Mouse (Mus musculus) forebrain, embryonic 12.5 days (tissue): ENCODE results near the gene Mfap3. TPM values are rescaled to one million over a fixed set of nuclear protein-coding genes. Genes with fewer than 3 reads are reported as not detected.

ENCODE experiments used
- ATAC-seq: fragments of 200-750 bp; cut with Nextera tagmentation; 2 replicates; pipeline ENCODE4 v1.8.0; 2017; ENCODE audit warnings: moderate TSS enrichment; ENCODE audit not compliant: low FRiP score
- H3K27ac ChIP-seq: fragments of 300-500 bp; sonication (generic); 2 replicates; pipeline ENCODE4 v1.5.1; 2016; ENCODE audit warnings: mild to moderate bottlenecking
- H3K27me3 ChIP-seq: fragments of 300-500 bp; sonication (generic); 2 replicates; pipeline ENCODE4 v1.6.1; 2016; ENCODE audit warnings: mild to moderate bottlenecking
- H3K36me3 ChIP-seq: fragments of 300-500 bp; sonication (generic); replicated peaks from 2 replicates; pipeline ENCODE4 v1.6.1; 2016; ENCODE audit warnings: mild to moderate bottlenecking
- H3K4me1 ChIP-seq: fragments of 300-500 bp; sonication (generic); 2 replicates; pipeline ENCODE4 v1.6.1; 2016
- H3K4me2 ChIP-seq: fragments of 300-500 bp; sonication (generic); 2 replicates; pipeline ENCODE4 v1.6.1; 2016; ENCODE audit warnings: mild to moderate bottlenecking, moderate library complexity
- H3K4me3 ChIP-seq: fragments of 300-500 bp; sonication (generic); replicated peaks from 2 replicates; pipeline ENCODE4 v1.5.1; 2016; ENCODE audit warnings: mild to moderate bottlenecking
- H3K9ac ChIP-seq: fragments of 300-500 bp; sonication (generic); 2 replicates; pipeline ENCODE4 v1.6.1; 2016; ENCODE audit warnings: mild to moderate bottlenecking
- H3K9me3 ChIP-seq: fragments of 300-500 bp; sonication (generic); 2 replicates; pipeline ENCODE4 v1.6.1; 2016
- WGBS: fragments of 180-500 bp; shearing (Covaris S2); methylation state at CpG from one replicate; pipeline ENCODE4 v1.1.7; 2016; 5-methylcytosine and 5-hydroxymethylcytosine counted together
- polyA plus RNA-seq: library from polyadenylated mRNA; unstranded; fragments of >200 nt; fragmentation: Nextera tagmentation; extraction: Ambion mirVana; gene quantifications from 2 replicates; pipeline ENCODE4 v1.2.1, GENCODE M21; 2016

The Mfap3 gene
- polyA plus RNA-seq = 51.6 and 58.1 TPM in 2 replicates

DNA sequence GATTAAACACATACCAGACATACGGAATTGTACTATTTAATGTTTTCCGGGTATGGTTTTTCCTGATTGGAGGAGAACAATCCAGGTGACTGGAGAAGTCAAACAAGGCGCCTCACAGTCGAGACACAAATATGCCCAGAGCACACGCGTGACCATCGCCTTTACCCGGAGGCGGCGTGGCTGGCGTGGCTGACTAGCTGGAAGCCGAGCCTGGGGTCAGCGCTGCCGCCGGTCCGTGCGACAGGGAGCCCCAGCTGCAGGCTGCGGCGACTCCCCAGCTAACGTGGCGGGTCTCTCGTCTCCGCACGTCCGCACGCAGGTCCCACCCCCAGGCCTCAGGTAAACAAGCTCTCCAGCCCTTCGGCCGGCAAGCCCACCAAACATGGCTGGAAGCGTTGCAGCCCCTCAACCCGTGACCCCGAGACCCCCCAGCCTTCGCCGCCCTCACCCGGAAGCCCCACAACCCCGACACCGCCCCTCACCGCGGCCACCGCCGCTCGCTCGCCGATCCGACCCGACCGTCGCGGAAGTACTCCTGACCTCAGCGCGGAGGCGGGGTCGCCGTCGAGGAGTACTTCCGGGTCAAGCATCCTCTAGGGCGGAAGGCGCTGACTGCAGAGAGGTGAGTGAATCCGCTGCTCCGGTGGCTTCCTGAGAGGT lies at the start of gene Mfap3, which contains the start of gene Fam114a2:
Mfap3 (plus strand) TSS at position 574 of the 660 bp plus-strand sequence.
Fam114a2 (minus strand) TSS at position 527 of the 660 bp plus-strand sequence.
- H3K27me3 ChIP-seq = no peaks in the 10 kb centered on the region
- under 1% methylated on average over 59 of the region's 59 CpGs for WGBS
- peak within 1 kb of the TSS; percentile 73 for H3K4me2 ChIP-seq
- peak; percentile 96 for ATAC-seq
- peak within 1 kb of the TSS; percentile 68 for H3K27ac ChIP-seq
- no peaks in the 10 kb centered on the region for H3K9me3 ChIP-seq
- H3K9ac ChIP-seq = peak within 1 kb of the TSS; percentile 80
- H3K36me3 ChIP-seq = 0 out of 2 replicates have a peak, but pooled peaks cover 4% of the 10 kb centered on the region
- H3K4me1 ChIP-seq = peaks cover 14% of the 10 kb centered on the region
- peak within 1 kb of the TSS; percentile 85 for H3K4me3 ChIP-seq

GRCm38 (mm10) chr11:57468706-57469105 lies 49.8 kb upstream of the Mfap3 start:
- no peak overlapping the region for H3K9ac ChIP-seq
- H3K9me3 ChIP-seq = no peaks in the 10 kb centered on the region
- ATAC-seq = no peak
- H3K4me1 ChIP-seq = no peaks in the 10 kb centered on the region
- H3K4me3 ChIP-seq = no peak overlapping the region
- 81% methylated on average over 4 of the region's 4 CpGs for WGBS
- H3K27ac ChIP-seq = no peak overlapping the region
- H3K4me2 ChIP-seq = no peak overlapping the region
- no peaks in the 10 kb centered on the region for H3K36me3 ChIP-seq
- H3K27me3 ChIP-seq = 0 out of 2 replicates have a peak, but pooled peaks cover 5% of the 10 kb centered on the region

- H3K9me3 ChIP-seq = no peaks in the 10 kb centered on the region
- no peak for ATAC-seq
- H3K4me2 ChIP-seq = no peak overlapping the region
- H3K27me3 ChIP-seq = 0 out of 2 replicates have a peak, but pooled peaks cover 5% of the 10 kb centered on the region
- no peak overlapping the region for H3K27ac ChIP-seq
- H3K4me1 ChIP-seq = peaks cover 6% of the 10 kb centered on the region; the same call in 1 of the 2 replicates
- H3K36me3 ChIP-seq = no peaks in the 10 kb centered on the region
- WGBS = 61% methylated on average over 6 of the region's 6 CpGs
- no peak overlapping the region for H3K9ac ChIP-seq
- no peak overlapping the region for H3K4me3 ChIP-seq
These were observed 48.4 kb upstream of the Mfap3 start for GRCm38 (mm10) chr11:57470056-57470455.

DNA sequence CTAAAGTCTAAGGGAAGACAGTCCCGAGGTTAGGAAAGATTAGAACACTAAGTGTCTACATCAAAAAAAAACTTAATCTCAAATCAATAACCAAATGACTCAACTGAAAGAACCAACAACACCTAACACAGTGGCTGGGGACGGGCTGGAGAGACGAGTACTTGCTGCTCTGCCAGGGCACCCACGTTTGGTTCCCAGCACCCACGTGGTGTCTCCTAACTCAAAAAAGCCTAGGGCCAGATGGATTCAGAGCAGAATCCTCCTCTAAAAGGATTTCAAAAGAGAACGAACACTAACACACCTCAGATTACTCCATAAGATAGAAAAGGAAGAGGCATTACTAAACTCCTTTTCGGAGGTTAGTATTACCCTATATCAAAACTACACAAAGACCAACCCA lies 47.5 kb upstream of the Mfap3 start:
- no peak for ATAC-seq
- no peak overlapping the region for H3K27ac ChIP-seq
- no peak overlapping the region for H3K4me2 ChIP-seq
- no peaks in the 10 kb centered on the region for H3K9me3 ChIP-seq
- H3K9ac ChIP-seq = no peak overlapping the region
- H3K4me3 ChIP-seq = no peak overlapping the region
- 84% methylated on average over 7 of the region's 7 CpGs for WGBS
- peaks cover 6% of the 10 kb centered on the region; the same call in 1 of the 2 replicates for H3K4me1 ChIP-seq
- H3K27me3 ChIP-seq = 0 out of 2 replicates have a peak, but pooled peaks cover 5% of the 10 kb centered on the region
- H3K36me3 ChIP-seq = no peaks in the 10 kb centered on the region

GRCm38 (mm10) chr11:57474296-57474941 lies 44.0 kb upstream of the Mfap3 start:
- Histone ChIP-seq H3K27ac (no peak overlapping the region), H3K27me3 (0 out of 2 replicates have a peak, but pooled peaks cover 5% of the 10 kb centered on the region), H3K4me1 (peaks cover 6% of the 10 kb centered on the region; the same call in 1 of the 2 replicates), H3K9ac (no peak overlapping the region), H3K36me3 (peaks cover 9% of the 10 kb centered on the region; the same call in 1 of the 2 replicates), H3K4me2 (no peak overlapping the region), H3K4me3 (no peak overlapping the region), H3K9me3 (0 out of 2 replicates have a peak, but pooled peaks cover 4% of the 10 kb centered on the region)
- no peak for ATAC-seq
- WGBS = 69% methylated on average over 6 of the region's 6 CpGs

DNA sequence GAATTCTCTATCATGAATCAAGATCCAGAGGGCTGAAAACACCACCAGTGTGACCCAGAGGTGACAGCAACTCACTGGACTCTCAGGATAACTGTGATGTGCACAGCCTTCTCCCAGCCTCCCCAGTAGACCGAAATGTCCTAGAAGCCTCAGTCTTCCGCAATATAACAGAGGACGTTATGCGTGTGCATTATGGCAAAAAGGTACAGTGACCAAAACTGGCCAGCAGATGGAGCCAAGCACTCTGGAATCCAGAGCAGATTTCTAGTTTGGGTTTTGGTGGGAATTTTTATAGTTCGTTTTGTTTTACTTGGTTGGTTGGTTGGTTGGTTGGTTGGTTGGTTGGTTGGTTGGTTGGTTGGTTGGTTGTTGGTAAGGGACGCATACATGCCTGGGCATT lies 43.3 kb upstream of the Mfap3 start:
- Histone ChIP-seq H3K4me2 (no peak overlapping the region), H3K27ac (no peak overlapping the region), H3K27me3 (0 out of 2 replicates have a peak, but pooled peaks cover under 1% of the 10 kb centered on the region), H3K4me1 (peaks cover 6% of the 10 kb centered on the region; the same call in 1 of the 2 replicates), H3K4me3 (no peak overlapping the region), H3K36me3 (peaks cover 14% of the 10 kb centered on the region), H3K9me3 (0 out of 2 replicates have a peak, but pooled peaks cover 4% of the 10 kb centered on the region), H3K9ac (no peak overlapping the region)
- ATAC-seq = no peak
- 49% methylated on average over 6 of the region's 6 CpGs for WGBS

DNA sequence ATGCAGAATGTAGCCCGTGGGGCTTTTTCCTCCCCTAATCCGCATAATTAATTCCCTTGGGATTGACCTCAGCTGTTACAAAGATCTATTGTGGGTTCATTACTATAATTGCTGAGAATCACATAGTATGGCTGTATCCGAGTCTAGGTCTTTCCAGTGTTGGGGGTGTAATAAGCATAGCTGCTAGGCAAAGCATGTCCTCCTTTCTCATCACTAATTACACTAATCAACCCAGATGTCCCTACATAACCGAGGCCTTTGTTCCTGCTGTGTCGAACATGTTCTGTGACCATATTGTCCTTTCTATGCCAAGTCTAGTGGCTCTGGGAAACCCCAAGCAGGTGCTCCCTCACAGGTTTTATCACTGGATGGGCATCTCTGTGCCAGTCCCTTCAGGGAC lies 40.4 kb upstream of the Mfap3 start:
- peak; percentile 74 for ATAC-seq
- Histone ChIP-seq H3K9me3 (0 out of 2 replicates have a peak, but pooled peaks cover 4% of the 10 kb centered on the region), H3K9ac (no peak overlapping the region), H3K4me1 (peaks cover 6% of the 10 kb centered on the region; the same call in 1 of the 2 replicates), H3K36me3 (peaks cover 38% of the 10 kb centered on the region), H3K27ac (peak overlapping the region; percentile 46; the same call in 1 of the 2 replicates), H3K4me2 (no peak overlapping the region), H3K4me3 (no peak overlapping the region), H3K27me3 (no peaks in the 10 kb centered on the region)
- WGBS = 61% methylated on average over 5 of the region's 5 CpGs

DNA sequence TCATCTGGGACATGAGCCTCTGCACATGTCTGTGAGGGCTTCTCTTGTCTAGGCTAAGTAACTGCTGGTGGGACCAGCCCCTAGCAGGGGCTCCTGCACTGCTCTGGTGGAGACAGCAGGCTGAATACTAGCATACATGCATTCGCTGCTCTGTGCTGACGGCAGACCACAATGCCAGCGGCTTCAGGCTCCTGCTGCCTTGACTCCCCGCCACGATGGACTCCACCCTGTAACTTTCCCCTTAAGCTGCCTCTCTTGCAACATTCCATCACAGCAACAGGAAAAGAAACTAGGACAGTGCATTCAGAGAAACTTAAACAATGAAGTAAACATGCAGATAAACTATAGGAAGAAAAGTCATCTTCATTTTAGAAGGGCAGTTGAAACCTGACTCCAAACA lies 30.0 kb upstream of the Mfap3 start:
- Histone ChIP-seq H3K36me3 (peaks cover 75% of the 10 kb centered on the region), H3K9me3 (no peaks in the 10 kb centered on the region), H3K27me3 (no peaks in the 10 kb centered on the region), H3K4me1 (no peaks in the 10 kb centered on the region), H3K4me3 (no peak overlapping the region), H3K27ac (no peak overlapping the region), H3K4me2 (no peak overlapping the region), H3K9ac (no peak overlapping the region)
- no peak for ATAC-seq
- WGBS = 73% methylated on average over 5 of the region's 5 CpGs

- Histone ChIP-seq H3K9me3 (no peaks in the 10 kb centered on the region), H3K9ac (no peak overlapping the region), H3K4me1 (no peaks in the 10 kb centered on the region), H3K4me3 (no peak overlapping the region), H3K27ac (no peak overlapping the region), H3K4me2 (no peak overlapping the region), H3K27me3 (no peaks in the 10 kb centered on the region), H3K36me3 (peaks cover 81% of the 10 kb centered on the region)
- WGBS = 60% methylated on average over 3 of the region's 3 CpGs
- no peak for ATAC-seq
These were observed 21.9 kb upstream of the Mfap3 start for GRCm38 (mm10) chr11:57496462-57497039.

DNA sequence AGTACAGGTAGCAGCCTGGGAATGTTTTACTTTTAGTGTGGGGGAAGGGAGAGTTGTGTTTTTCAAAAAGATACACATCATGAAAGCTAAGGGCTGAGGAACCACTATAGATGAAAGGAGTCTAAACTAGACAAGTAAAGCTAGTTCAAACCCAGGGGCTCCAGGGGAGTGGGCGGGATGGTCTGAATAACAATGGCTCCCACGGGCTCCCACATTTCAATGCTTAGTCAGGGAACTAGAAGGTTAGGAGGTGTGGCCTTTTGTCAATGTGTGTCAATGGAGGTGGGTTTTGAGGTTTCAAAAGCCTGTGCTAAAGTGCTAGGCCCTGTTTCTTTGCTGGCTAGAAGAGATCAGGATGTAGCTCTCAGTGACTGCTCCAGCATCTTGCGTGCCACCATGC lies 20.8 kb upstream of the Mfap3 start:
- Histone ChIP-seq H3K9ac (no peak overlapping the region), H3K4me2 (no peak overlapping the region), H3K4me3 (no peak overlapping the region), H3K9me3 (no peaks in the 10 kb centered on the region), H3K27me3 (no peaks in the 10 kb centered on the region), H3K4me1 (no peaks in the 10 kb centered on the region), H3K36me3 (peaks cover 72% of the 10 kb centered on the region), H3K27ac (no peak overlapping the region)
- 62% methylated on average over 3 of the region's 3 CpGs for WGBS
- ATAC-seq = no peak

DNA sequence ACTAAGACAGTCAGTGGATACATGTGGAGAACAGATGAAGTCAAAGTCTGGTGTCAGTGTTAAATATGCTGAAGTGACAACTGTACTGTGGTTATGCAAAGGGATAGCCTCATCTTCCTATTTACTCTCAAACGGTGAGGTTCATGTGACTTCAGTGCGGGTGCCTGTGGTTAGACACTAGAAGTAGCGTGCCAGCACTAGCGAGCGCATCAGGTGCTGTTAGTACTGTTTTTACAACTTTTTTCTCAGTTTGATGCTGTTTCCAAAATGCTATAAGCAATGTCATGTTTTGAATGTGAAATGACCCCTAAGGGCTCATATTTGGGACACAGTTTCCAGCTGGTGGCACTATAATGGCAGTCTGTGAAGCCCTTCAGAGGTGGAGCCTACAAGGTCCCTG lies 20.2 kb upstream of the Mfap3 start:
- no peak for ATAC-seq
- no peaks in the 10 kb centered on the region for H3K27me3 ChIP-seq
- no peak overlapping the region for H3K4me3 ChIP-seq
- WGBS = 92% methylated on average over 5 of the region's 5 CpGs
- peaks cover 72% of the 10 kb centered on the region for H3K36me3 ChIP-seq
- H3K9ac ChIP-seq = no peak overlapping the region
- H3K27ac ChIP-seq = no peak overlapping the region
- no peaks in the 10 kb centered on the region for H3K4me1 ChIP-seq
- no peaks in the 10 kb centered on the region for H3K9me3 ChIP-seq
- H3K4me2 ChIP-seq = no peak overlapping the region

DNA sequence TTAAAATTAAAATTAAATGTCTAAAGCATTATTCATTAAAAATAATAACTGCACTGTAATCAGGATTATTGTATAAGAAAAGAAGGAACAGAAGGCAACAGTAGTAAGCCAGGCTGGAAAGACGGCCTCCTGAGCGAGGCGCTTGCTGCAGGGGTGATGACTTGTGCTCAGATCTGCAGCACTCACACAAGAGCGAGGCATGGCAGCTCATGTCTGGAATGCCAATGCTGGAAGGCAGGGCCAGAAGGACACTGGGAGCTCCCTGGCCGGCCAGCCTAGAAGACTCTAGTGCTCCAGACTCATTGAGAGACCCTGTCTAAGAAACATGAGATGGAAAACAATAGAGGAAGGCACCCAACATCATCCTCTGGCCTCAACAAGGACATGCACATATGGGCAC lies 15.3 kb upstream of the Mfap3 start:
- no peak for ATAC-seq

More for the DNA sequence above, 15.3 kb upstream of the Mfap3 start:
- peaks cover 76% of the 10 kb centered on the region for H3K36me3 ChIP-seq
- peaks cover 9% of the 10 kb centered on the region for H3K4me1 ChIP-seq
- no peaks in the 10 kb centered on the region for H3K27me3 ChIP-seq
- H3K4me2 ChIP-seq = no peak overlapping the region
- WGBS = 90% methylated on average over 5 of the region's 5 CpGs
- no peak overlapping the region for H3K4me3 ChIP-seq
- no peak overlapping the region for H3K27ac ChIP-seq
- H3K9ac ChIP-seq = no peak overlapping the region
- H3K9me3 ChIP-seq = no peaks in the 10 kb centered on the region
